Mouse (Mus musculus): ENCODE data around the gene Fbh1. TPM values are rescaled to one million over a fixed set of nuclear protein-coding genes. Genes with fewer than 3 reads are reported as not detected.
"Not testable (repeated sequence)": the region's sequence is repeated elsewhere in the genome, so short reads cannot be mapped to it uniquely, and the experiment has no call there.

Gene Fbh1
- total and polyA plus RNA-seq, 2 experiments from 2014 or later = 85.1 to 85.7 TPM

DNA sequence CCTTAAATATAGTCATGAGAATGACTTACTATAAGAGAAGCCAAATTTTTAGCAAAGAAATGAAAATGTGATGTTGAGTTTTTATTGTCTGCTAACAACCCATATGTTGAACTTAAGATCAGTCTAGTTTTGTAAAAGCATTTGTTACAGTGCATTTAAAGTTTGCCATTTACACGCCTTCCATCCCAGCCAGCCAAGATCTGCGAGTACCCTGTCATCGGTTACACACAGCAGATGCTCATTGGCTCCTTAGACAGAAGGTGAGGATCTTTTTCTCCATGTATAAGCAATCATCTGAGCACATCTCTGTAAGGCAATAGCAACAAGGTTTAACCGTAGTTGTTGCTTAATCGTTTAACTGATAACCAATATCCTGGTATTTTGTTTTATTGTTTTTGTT lies 49.8 kb downstream of the Fbh1 start:
- H3K36me3 ChIP-seq (ENCODE audit: insufficient read depth, low read length) = no peaks in the 10 kb centered on the region
- ATAC-seq = no peak
- DNase-seq (ENCODE audit: low spot score) = no peak
- H3K4me1 ChIP-seq (ENCODE audit: insufficient read depth, low read length) = no peaks in the 10 kb centered on the region
- H3K4me3 ChIP-seq (ENCODE audit: low read length) = no peak overlapping the region
- no peak overlapping the region for H3K27ac ChIP-seq
- no peak overlapping the region for H3K9ac ChIP-seq (replicated peaks; ENCODE audit: low read length)
- no peaks in the 10 kb centered on the region for H3K27me3 ChIP-seq (ENCODE audit: insufficient read depth, low read length)
- WGBS = 94% methylated on average over 5 of the region's 5 CpGs
- no peak for TF ChIP-seq CTCF (IDR thresholded peaks at IDR 0.05; ENCODE audit: low read depth)
- H3K9me3 ChIP-seq (ENCODE audit: low read length) = no peaks in the 10 kb centered on the region
- H3K4me2 ChIP-seq (ENCODE audit: low read depth, low read length) = no peak overlapping the region

- DNase-seq (ENCODE audit: low spot score) = no peak
- no peak overlapping the region for H3K27ac ChIP-seq
- no peaks in the 10 kb centered on the region for H3K4me1 ChIP-seq (ENCODE audit: insufficient read depth, low read length)
- no peak for ATAC-seq
- no peak overlapping the region for H3K4me2 ChIP-seq (ENCODE audit: low read depth, low read length)
- H3K36me3 ChIP-seq (ENCODE audit: insufficient read depth, low read length) = no peaks in the 10 kb centered on the region
- no peak for TF ChIP-seq CTCF (IDR thresholded peaks at IDR 0.05; ENCODE audit: low read depth)
- WGBS = 89% methylated on average over 9 of the region's 9 CpGs
- H3K27me3 ChIP-seq (ENCODE audit: insufficient read depth, low read length) = no peaks in the 10 kb centered on the region
- no peaks in the 10 kb centered on the region for H3K9me3 ChIP-seq (ENCODE audit: low read length)
- no peak overlapping the region for H3K4me3 ChIP-seq (ENCODE audit: low read length)
- no peak overlapping the region for H3K9ac ChIP-seq (replicated peaks; ENCODE audit: low read length)
These were observed 54.8 kb downstream of the Fbh1 start for GRCm38 (mm10) chr2:11722564-11722963.

GRCm38 (mm10) chr2:11718573-11718972 lies 58.8 kb downstream of the Fbh1 start:
- ATAC-seq = no peak

DNA sequence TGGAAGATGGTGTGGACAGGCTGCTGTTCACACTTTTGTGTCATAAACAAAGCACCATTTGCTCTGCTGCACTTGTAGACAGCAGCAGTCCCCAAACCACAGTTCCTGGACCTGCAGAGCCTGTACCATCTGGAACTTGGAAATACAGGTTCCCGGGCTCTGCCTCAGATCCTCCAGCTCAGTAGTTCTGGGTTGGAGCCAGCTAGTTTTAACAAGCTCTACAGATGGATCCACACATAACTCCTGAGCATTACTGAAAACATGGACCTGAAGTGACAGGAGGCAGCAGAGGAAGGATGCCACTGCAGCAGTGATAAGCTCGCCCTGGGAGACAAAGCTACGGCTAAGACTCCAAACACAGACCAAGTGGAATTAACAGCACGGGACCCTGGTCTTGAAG lies 62.8 kb downstream of the Fbh1 start:
- H3K9me3 ChIP-seq (ENCODE audit: low read length) = no peaks in the 10 kb centered on the region
- TF ChIP-seq CTCF (IDR thresholded peaks at IDR 0.05; ENCODE audit: low read depth) = no peak
- ATAC-seq = peak; percentile 72
- no peaks in the 10 kb centered on the region for H3K27me3 ChIP-seq (ENCODE audit: insufficient read depth, low read length)
- H3K4me2 ChIP-seq (ENCODE audit: low read depth, low read length) = no peak overlapping the region
- H3K4me1 ChIP-seq (ENCODE audit: insufficient read depth, low read length) = no peaks in the 10 kb centered on the region
- WGBS = 70% methylated on average over 4 of the region's 4 CpGs
- H3K27ac ChIP-seq = no peak overlapping the region
- peak; percentile 63 for DNase-seq (ENCODE audit: low spot score)
- H3K4me3 ChIP-seq (ENCODE audit: low read length) = no peak overlapping the region
- no peaks in the 10 kb centered on the region for H3K36me3 ChIP-seq (ENCODE audit: insufficient read depth, low read length)
- no peak overlapping the region for H3K9ac ChIP-seq (replicated peaks; ENCODE audit: low read length)

More at GRCm38 (mm10) chr2:11718573-11718972, 58.8 kb downstream of the Fbh1 start:
- no peaks in the 10 kb centered on the region for H3K4me1 ChIP-seq (ENCODE audit: insufficient read depth, low read length)
- H3K4me2 ChIP-seq (ENCODE audit: low read depth, low read length) = no peak overlapping the region
- no peaks in the 10 kb centered on the region for H3K27me3 ChIP-seq (ENCODE audit: insufficient read depth, low read length)
- no peak for DNase-seq (ENCODE audit: low spot score)
- H3K36me3 ChIP-seq (ENCODE audit: insufficient read depth, low read length) = no peaks in the 10 kb centered on the region
- WGBS = 87% methylated on average over 2 of the region's 2 CpGs
- no peak overlapping the region for H3K4me3 ChIP-seq (ENCODE audit: low read length)
- TF ChIP-seq CTCF (IDR thresholded peaks at IDR 0.05; ENCODE audit: low read depth) = no peak
- H3K9me3 ChIP-seq (ENCODE audit: low read length) = no peaks in the 10 kb centered on the region
- no peak overlapping the region for H3K27ac ChIP-seq
- no peak overlapping the region for H3K9ac ChIP-seq (replicated peaks; ENCODE audit: low read length)

GRCm38 (mm10) chr2:11713021-11713420 lies 64.4 kb downstream of the Fbh1 start:
- TF ChIP-seq CTCF (IDR thresholded peaks at IDR 0.05; ENCODE audit: low read depth) = no peak
- H3K36me3 ChIP-seq (ENCODE audit: insufficient read depth, low read length) = no peaks in the 10 kb centered on the region

GRCm38 (mm10) chr2:11712483-11712990 lies 64.8 kb downstream of the Fbh1 start:
- no peak for DNase-seq (ENCODE audit: low spot score)
- no peaks in the 10 kb centered on the region for H3K27me3 ChIP-seq (ENCODE audit: insufficient read depth, low read length)

More at GRCm38 (mm10) chr2:11713021-11713420, 64.4 kb downstream of the Fbh1 start:
- Histone ChIP-seq H3K9me3 (ENCODE audit: low read length) (no peaks in the 10 kb centered on the region), H3K4me3 (ENCODE audit: low read length) (no peak overlapping the region), H3K4me1 (ENCODE audit: insufficient read depth, low read length) (no peaks in the 10 kb centered on the region), H3K27me3 (ENCODE audit: insufficient read depth, low read length) (no peaks in the 10 kb centered on the region), H3K27ac (no peak overlapping the region), H3K9ac (replicated peaks; ENCODE audit: low read length) (no peak overlapping the region), H3K4me2 (ENCODE audit: low read depth, low read length) (no peak overlapping the region)
- DNase-seq (ENCODE audit: low spot score) (no peak), ATAC-seq (no peak)
- 64% methylated on average over 3 of the region's 3 CpGs for WGBS

GRCm38 (mm10) chr2:11710101-11710500 lies 67.3 kb downstream of the Fbh1 start:
- 53% methylated on average over 4 of the region's 4 CpGs for WGBS
- peak; percentile 53 for TF ChIP-seq CTCF (IDR thresholded peaks at IDR 0.05; ENCODE audit: low read depth)
- DNase-seq (ENCODE audit: low spot score) = peak; percentile 49

More at GRCm38 (mm10) chr2:11712483-11712990, 64.8 kb downstream of the Fbh1 start:
- no peak for TF ChIP-seq CTCF (IDR thresholded peaks at IDR 0.05; ENCODE audit: low read depth)
- Histone ChIP-seq H3K4me3 (ENCODE audit: low read length) (no peak overlapping the region), H3K9ac (replicated peaks; ENCODE audit: low read length) (no peak overlapping the region), H3K36me3 (ENCODE audit: insufficient read depth, low read length) (no peaks in the 10 kb centered on the region), H3K4me2 (ENCODE audit: low read depth, low read length) (no peak overlapping the region), H3K27ac (no peak overlapping the region), H3K4me1 (ENCODE audit: insufficient read depth, low read length) (no peaks in the 10 kb centered on the region), H3K9me3 (ENCODE audit: low read length) (no peaks in the 10 kb centered on the region)
- ATAC-seq = no peak
- 88% methylated on average over 6 of the region's 6 CpGs for WGBS

More at GRCm38 (mm10) chr2:11710101-11710500, 67.3 kb downstream of the Fbh1 start:
- not testable (repeated sequence) for H3K27me3 ChIP-seq (ENCODE audit: insufficient read depth, low read length); H3K4me3 ChIP-seq (ENCODE audit: low read length); ATAC-seq; H3K4me2 ChIP-seq (ENCODE audit: low read depth, low read length); H3K9ac ChIP-seq (replicated peaks; ENCODE audit: low read length); H3K27ac ChIP-seq; H3K4me1 ChIP-seq (ENCODE audit: insufficient read depth, low read length); H3K36me3 ChIP-seq (ENCODE audit: insufficient read depth, low read length); H3K9me3 ChIP-seq (ENCODE audit: low read length)
